Mouse (Mus musculus): ENCODE measurements around the gene Tlr7. TPM values are rescaled to one million over a fixed set of nuclear protein-coding genes. Genes with fewer than 3 reads are reported as not detected.

Tlr7 gene
- total RNA-seq (2023) = 10 to 100 TPM; 20.5 to 51.5 TPM

DNA sequence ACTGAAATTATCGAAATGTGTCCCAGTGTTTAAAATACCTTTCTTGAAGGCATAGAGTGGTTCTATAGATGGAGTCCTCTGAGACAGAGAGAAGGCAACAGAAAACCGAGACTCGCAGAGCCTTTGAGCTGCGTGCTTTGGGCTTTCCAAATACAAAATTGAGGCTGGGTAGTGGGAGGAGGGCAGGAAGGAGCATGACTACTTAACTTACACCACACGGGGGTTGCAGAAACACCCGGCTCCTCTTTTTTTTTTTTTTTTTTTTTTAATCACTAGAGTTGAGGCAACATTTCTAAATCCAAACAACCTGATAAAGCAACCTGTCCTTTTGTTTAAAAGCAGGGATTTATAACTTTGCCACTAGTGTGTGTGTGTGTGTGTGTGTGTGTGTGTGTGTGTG, at the start of gene Tlr7:
Gene Tlr7 (minus strand): TSS at position 160 of the 400 bp plus-strand sequence.

DNA sequence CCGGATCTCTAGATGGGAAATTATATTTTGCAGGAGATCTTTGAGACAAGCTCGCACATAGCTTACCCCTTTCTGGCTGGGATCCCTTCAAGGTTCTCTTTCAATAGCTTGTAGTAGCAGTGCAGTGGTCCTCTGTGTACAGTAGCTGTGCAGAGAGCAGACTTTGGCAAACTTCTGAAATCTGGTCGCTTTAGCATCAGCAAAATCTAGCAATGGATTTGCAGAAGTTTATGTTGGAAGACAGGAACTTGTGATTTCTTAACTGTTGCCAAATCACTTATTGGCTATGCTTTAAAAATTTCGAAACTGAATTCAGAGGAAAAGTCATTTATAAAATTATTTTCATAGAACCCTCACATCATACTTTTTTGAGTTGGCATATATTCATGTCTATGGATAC, 66.3 kb downstream of the Tlr7 start, which contains the start of gene Tlr8:
Gene Tlr8 (minus strand): TSS at position 244 of the 400 bp plus-strand sequence.

Other genes with a start within 250 kb of the Tlr7 start
- 1,000 to 10,000 TPM; 3,333 to 3,604 TPM for gene Tmsb4x, start 121.2 kb downstream of the Tlr7 start, total RNA-seq (2023)
- under 1 TPM in 1 of 2 experiments, not detected in 1; 0.38 TPM for gene Tlr8, start 66.2 kb downstream of the Tlr7 start, total RNA-seq (2023)
- gene Prps2, start 52.2 kb upstream of the Tlr7 start, total RNA-seq (2023) = 10 to 100 TPM; 48.5 to 49.5 TPM

Measured in B cell, adult 67 days (primary cell).